In genomic region chr10:68102566-68102965, GRCm38 (mm10) we compare ENCODE assay signal across 16 mouse cellular contexts.
DNase-seq lines count a peak whose midpoint lies in the region; ATAC-seq lines count a peak whose summit lies in the region.
"Had no signal": no experiment of that assay in that cellular context is flagged by ENCODE, and none has a peak within 500 bp of the region (broad histone marks: within the 10 kb centered on the region; RNA-seq: fewer than 3 reads in every experiment).

No protein-coding gene starts in this region.

- H3K27ac ChIP-seq in midbrain, embryonic 11.5 days (ENCODE audit: low read depth, low read length) = no peak overlapping the region
- H3K27ac ChIP-seq in midbrain, embryonic 10.5 days (replicated peaks) = no peak overlapping the region
- H3K27ac ChIP-seq in heart, embryonic 16.5 days (ENCODE audit: low read length) = peak overlapping the region; percentile 66
- H3K27ac ChIP-seq: liver, embryonic 15.5 days; midbrain, embryonic 15.5 days had no signal

- no peak for ATAC-seq in midbrain, embryonic 11.5 days (ENCODE audit: low FRiP score)
- ATAC-seq in heart, embryonic 16.5 days (replicated peaks; ENCODE audit: extremely low read depth, insufficient read depth, low FRiP score) = peak; percentile 50; the same call in 1 of the 2 replicates
- ATAC-seq: intestine, embryonic 16.5 days; midbrain, embryonic 15.5 days had no signal

- H3K4me1 ChIP-seq in midbrain, embryonic 11.5 days (ENCODE audit: control insufficient read depth, insufficient read depth, low read length) = peaks cover 5% of the 10 kb centered on the region; the same call in 1 of the 2 replicates
- H3K4me1 ChIP-seq in midbrain, embryonic 10.5 days = peaks cover 21% of the 10 kb centered on the region
- peaks cover 49% of the 10 kb centered on the region for H3K4me1 ChIP-seq in heart, embryonic 16.5 days (ENCODE audit: control insufficient read depth, insufficient read depth, low read length)

- WGBS in midbrain, embryonic 11.5 days = 95% methylated on average over 6 of the region's 6 CpGs
- 97% methylated on average over 6 of the region's 6 CpGs for WGBS in midbrain, embryonic 10.5 days
- WGBS in heart, embryonic 16.5 days = 44% methylated on average over 6 of the region's 6 CpGs

- H3K36me3 ChIP-seq in midbrain, embryonic 11.5 days (ENCODE audit: control insufficient read depth, insufficient read depth, low read length) = peaks cover 4% of the 10 kb centered on the region; the same call in 1 of the 2 replicates
- H3K36me3 ChIP-seq in midbrain, embryonic 10.5 days = peaks cover 10% of the 10 kb centered on the region
- peaks cover 25% of the 10 kb centered on the region for H3K36me3 ChIP-seq in heart, embryonic 16.5 days (ENCODE audit: control insufficient read depth, insufficient read depth)
- H3K36me3 ChIP-seq: G1E had no signal

- DNase-seq in midbrain, embryonic 11.5 days (ENCODE audit: low spot score, missing footprints) = peak; percentile 33
- DNase-seq in midbrain, embryonic 10.5 days (ENCODE audit: low spot score) = no peak
- peak; percentile 51 for DNase-seq in gastrocnemius, postnatal 14 days
- DNase-seq in kidney, postnatal 4 days = no peak
- DNase-seq in testis, postnatal 14 days (ENCODE audit: low spot score) = no peak
- DNase-seq in cerebellum, postnatal 25 days = no peak
- DNase-seq: adrenal gland, postnatal 36 days; cerebellum, adult 11 months; kidney, postnatal 10 days; lung, postnatal 36 days had no signal

- no peak overlapping the region for H3K9ac ChIP-seq in midbrain, embryonic 11.5 days (ENCODE audit: low read length)
- H3K9ac ChIP-seq in heart, embryonic 16.5 days (ENCODE audit: low read length) = no peak overlapping the region
- H3K9ac ChIP-seq: liver, embryonic 15.5 days; midbrain, embryonic 15.5 days had no signal

- H3K4me3 ChIP-seq in midbrain, embryonic 11.5 days (ENCODE audit: low read depth, low read length) = no peak overlapping the region
- H3K4me3 ChIP-seq in midbrain, embryonic 10.5 days = no peak overlapping the region
- H3K4me3 ChIP-seq in heart, embryonic 16.5 days (ENCODE audit: low read length) = no peak overlapping the region
- H3K4me3 ChIP-seq: erythroblast, embryonic 14.5 days; liver, embryonic 15.5 days; midbrain, embryonic 15.5 days had no signal

- H3K4me2 ChIP-seq in midbrain, embryonic 11.5 days = no peak overlapping the region
- no peak overlapping the region for H3K4me2 ChIP-seq in heart, embryonic 16.5 days (ENCODE audit: low read depth, low read length)
- H3K4me2 ChIP-seq: liver, embryonic 15.5 days; midbrain, embryonic 15.5 days had no signal

- no peaks in the 10 kb centered on the region for H3K9me3 ChIP-seq in midbrain, embryonic 11.5 days (ENCODE audit: control insufficient read depth, low read length)
- H3K9me3 ChIP-seq in midbrain, embryonic 10.5 days (replicated peaks) = no peaks in the 10 kb centered on the region
- H3K9me3 ChIP-seq in heart, embryonic 16.5 days (replicated peaks; ENCODE audit: control insufficient read depth, low read length) = no peaks in the 10 kb centered on the region
- H3K9me3 ChIP-seq: liver, embryonic 15.5 days; midbrain, embryonic 15.5 days had no signal

- H3K27me3 ChIP-seq in midbrain, embryonic 11.5 days (ENCODE audit: control insufficient read depth, insufficient read depth, low read length) = no peaks in the 10 kb centered on the region
- no peaks in the 10 kb centered on the region for H3K27me3 ChIP-seq in midbrain, embryonic 10.5 days (ENCODE audit: low read depth, poor library complexity, severe bottlenecking)
- H3K27me3 ChIP-seq in heart, embryonic 16.5 days (ENCODE audit: control insufficient read depth, insufficient read depth, low read length) = no peaks in the 10 kb centered on the region
- H3K27me3 ChIP-seq: liver, embryonic 15.5 days; midbrain, embryonic 15.5 days had no signal

- intact Hi-C loops in gastrocnemius, postnatal 14 days (cut with DNase I; ENCODE audit: low total_unique reads) = no loop called here

Comparison
In these comparisons a context has a peak if more than half of its experiments do, and no peak if none do; other contexts are left out.
1. DNase-seq: peak in midbrain, embryonic 11.5 days (single experiment) and gastrocnemius, postnatal 14 days (single experiment); none in midbrain, embryonic 10.5 days (single experiment), kidney, postnatal 4 days (0 of 2), testis, postnatal 14 days (single experiment) and cerebellum, postnatal 25 days (0 of 2).